Mouse (Mus musculus) erythroblast, embryonic 14.5 days (primary cell): ENCODE data around the gene Nmt1. TPM values are rescaled to one million over a fixed set of nuclear protein-coding genes. Genes with fewer than 3 reads are reported as not detected.

Source experiments
- H3K27me3 ChIP-seq: 2 replicates; pipeline ENCODE4 v1.6.1; 2012; ENCODE audit warnings: inconsistent platforms; ENCODE audit not compliant: control insufficient read depth
- H3K36me3 ChIP-seq: 2 replicates; pipeline ENCODE4 v1.6.1; 2012; ENCODE audit warnings: mild to moderate bottlenecking, inconsistent platforms; ENCODE audit not compliant: control insufficient read depth
- H3K4me1 ChIP-seq: 2 replicates; pipeline ENCODE4 v1.6.1; 2012; ENCODE audit warnings: inconsistent platforms; ENCODE audit not compliant: control insufficient read depth
- H3K4me3 ChIP-seq: replicated peaks from 2 replicates; pipeline ENCODE3; 2012; ENCODE audit warnings: moderate library complexity, mild to moderate bottlenecking, inconsistent platforms
- H3K9me3 ChIP-seq: 2 replicates; pipeline ENCODE4 v1.6.1; 2012; ENCODE audit warnings: low read length, inconsistent platforms, mixed read lengths; ENCODE audit not compliant: control insufficient read depth
- GATA1 ChIP-seq: IDR thresholded peaks from 2 replicates; pipeline ENCODE4 v1.6.1; 2012; ENCODE audit warnings: low read length, inconsistent platforms, mixed read lengths
- TAL1 ChIP-seq: IDR thresholded peaks from 3 replicates; pipeline ENCODE4 v1.6.1; 2012; ENCODE audit warnings: low read length, inconsistent platforms, mixed read lengths
- polyA plus RNA-seq: library from polyadenylated mRNA; stranded (reverse); fragments of >175 nt; gene quantifications from 2 replicates; pipeline ENCODE4 v1.2.3, GENCODE M21; 2012

Nmt1 gene
- polyA plus RNA-seq, 1 experiment, result 1.5 TPM

- H3K4me3 ChIP-seq, result no peak overlapping the region
- TF ChIP-seq TAL1 (no peak), GATA1 (no peak)
- peaks cover 43% of the 10 kb centered on the region for H3K27me3 ChIP-seq
- H3K36me3 ChIP-seq, result peaks cover 31% of the 10 kb centered on the region
- H3K9me3 ChIP-seq, result no peaks in the 10 kb centered on the region; the same call in 1 of the 2 replicates
- H3K4me1 ChIP-seq, result peaks cover 9% of the 10 kb centered on the region
Measured at GRCm38 (mm10) chr11:102993420-102994029, 34.5 kb upstream of the Nmt1 start.

GRCm38 (mm10) chr11:102994952-102995351 lies 33.0 kb upstream of the Nmt1 start:
- no peaks in the 10 kb centered on the region; the same call in 1 of the 2 replicates for H3K9me3 ChIP-seq
- TF ChIP-seq TAL1, result no peak
- TF ChIP-seq GATA1, result no peak
- H3K4me1 ChIP-seq, result peaks cover 18% of the 10 kb centered on the region
- H3K36me3 ChIP-seq, result peaks cover 40% of the 10 kb centered on the region
- peaks cover 29% of the 10 kb centered on the region for H3K27me3 ChIP-seq
- H3K4me3 ChIP-seq, result no peak overlapping the region

GRCm38 (mm10) chr11:102996385-102996784 lies 31.6 kb upstream of the Nmt1 start:
- Histone ChIP-seq H3K27me3 (peaks cover 15% of the 10 kb centered on the region), H3K36me3 (peaks cover 43% of the 10 kb centered on the region), H3K4me1 (peaks cover 18% of the 10 kb centered on the region), H3K4me3 (no peak overlapping the region), H3K9me3 (no peaks in the 10 kb centered on the region; the same call in 1 of the 2 replicates)
- TF ChIP-seq GATA1 (no peak), TAL1 (no peak)

- Histone ChIP-seq H3K4me3 (no peak overlapping the region), H3K4me1 (peaks cover 18% of the 10 kb centered on the region), H3K36me3 (peaks cover 43% of the 10 kb centered on the region)
Measured at GRCm38 (mm10) chr11:102996991-102997770, 30.8 kb upstream of the Nmt1 start.

GRCm38 (mm10) chr11:102998254-102998576 lies 29.8 kb upstream of the Nmt1 start:
- H3K4me1 ChIP-seq, result peaks cover 18% of the 10 kb centered on the region
- no peak for TF ChIP-seq TAL1
- peaks cover 43% of the 10 kb centered on the region for H3K36me3 ChIP-seq
- H3K4me3 ChIP-seq, result peak overlapping the region; percentile 13
- H3K9me3 ChIP-seq, result no peaks in the 10 kb centered on the region
- H3K27me3 ChIP-seq, result no peaks in the 10 kb centered on the region

More at GRCm38 (mm10) chr11:102996991-102997770, 30.8 kb upstream of the Nmt1 start:
- TF ChIP-seq GATA1 (no peak), TAL1 (no peak)
- Histone ChIP-seq H3K9me3 (no peaks in the 10 kb centered on the region), H3K27me3 (peaks cover 7% of the 10 kb centered on the region)

- Histone ChIP-seq H3K27me3 (no peaks in the 10 kb centered on the region), H3K4me1 (peaks cover 18% of the 10 kb centered on the region), H3K4me3 (no peak overlapping the region), H3K36me3 (peaks cover 43% of the 10 kb centered on the region), H3K9me3 (no peaks in the 10 kb centered on the region)
- TF ChIP-seq GATA1 (no peak), TAL1 (no peak)
Measured at GRCm38 (mm10) chr11:102998577-102999316, 29.2 kb upstream of the Nmt1 start.

GRCm38 (mm10) chr11:102999317-102999970 lies 28.5 kb upstream of the Nmt1 start:
- Histone ChIP-seq H3K36me3 (peaks cover 39% of the 10 kb centered on the region), H3K27me3 (no peaks in the 10 kb centered on the region), H3K9me3 (no peaks in the 10 kb centered on the region), H3K4me1 (peaks cover 18% of the 10 kb centered on the region), H3K4me3 (no peak overlapping the region)
- TF ChIP-seq GATA1, result no peak
- TF ChIP-seq TAL1, result no peak

GRCm38 (mm10) chr11:103000111-103000510 lies 27.9 kb upstream of the Nmt1 start:
- no peak overlapping the region for H3K4me3 ChIP-seq
- no peaks in the 10 kb centered on the region for H3K27me3 ChIP-seq
- TF ChIP-seq GATA1, result no peak
- no peak for TF ChIP-seq TAL1
- H3K4me1 ChIP-seq, result peaks cover 18% of the 10 kb centered on the region
- H3K36me3 ChIP-seq, result peaks cover 34% of the 10 kb centered on the region
- no peaks in the 10 kb centered on the region for H3K9me3 ChIP-seq
